Mouse (Mus musculus): ENCODE data around the gene Pimreg.

Gene Pimreg

DNA sequence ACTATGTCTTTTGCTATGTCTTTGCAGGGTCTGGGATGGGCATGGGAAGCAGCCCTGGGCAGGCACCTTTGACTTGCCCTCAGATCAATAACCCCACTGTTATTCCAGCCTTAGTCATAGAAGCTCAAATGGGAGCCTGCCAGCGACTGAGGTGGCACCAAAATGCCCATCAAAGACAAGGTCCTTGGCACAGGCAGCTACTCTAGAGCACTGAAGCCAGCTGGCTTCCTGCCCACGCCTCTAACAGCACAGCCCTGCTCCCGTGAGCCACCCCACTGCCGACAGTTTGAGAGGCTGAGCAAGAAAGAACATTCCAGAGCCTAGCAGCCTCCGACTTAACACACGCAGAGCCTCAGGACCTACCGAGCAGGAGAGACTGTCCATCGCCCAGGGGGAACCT, 23.3 kb downstream of the Pimreg start:
- peak; percentile 53 for DNase-seq (ENCODE audit: inconsistent ontology term)

DNA sequence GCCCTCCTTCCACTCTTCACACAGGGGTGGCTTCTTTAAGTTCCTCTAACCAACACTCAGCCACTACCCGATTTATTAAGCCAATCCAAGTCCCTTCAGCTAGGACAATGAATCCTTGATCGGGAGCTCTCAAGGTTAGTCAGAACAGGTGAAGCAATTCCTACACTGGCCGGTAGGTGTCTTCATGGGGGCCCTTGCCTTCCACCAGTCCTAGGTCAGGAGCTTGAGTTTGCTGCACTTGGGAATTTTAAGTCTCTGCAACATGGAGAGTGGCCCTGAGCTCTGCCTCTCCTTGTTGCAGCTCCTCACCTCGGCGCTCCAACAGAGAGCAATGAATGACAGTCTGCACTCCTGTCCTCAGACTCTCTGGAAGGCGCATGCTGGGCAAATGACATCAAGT, 24.5 kb downstream of the Pimreg start:
- DNase-seq (ENCODE audit: inconsistent ontology term), result no peak

DNA sequence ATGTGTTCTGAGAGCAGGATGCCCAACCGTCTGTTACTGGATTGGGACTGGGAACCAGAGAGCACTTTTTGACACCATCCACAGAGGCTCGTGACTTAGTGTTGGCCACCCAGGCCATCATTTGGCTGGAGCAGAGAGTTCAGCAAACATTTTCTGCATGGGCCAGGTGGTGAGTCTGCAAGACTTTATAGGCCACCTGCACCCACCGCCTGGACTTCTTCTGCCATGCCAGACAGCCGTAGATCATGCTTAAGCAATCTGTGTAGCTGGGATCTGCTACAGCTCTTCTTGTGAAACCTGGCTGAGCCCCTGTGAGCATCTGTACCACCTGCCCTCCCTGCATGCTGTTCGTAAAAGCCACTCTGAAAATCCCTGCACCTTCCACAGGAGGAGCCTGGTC, 25.5 kb downstream of the Pimreg start:
- DNase-seq (ENCODE audit: inconsistent ontology term), result no peak

DNA sequence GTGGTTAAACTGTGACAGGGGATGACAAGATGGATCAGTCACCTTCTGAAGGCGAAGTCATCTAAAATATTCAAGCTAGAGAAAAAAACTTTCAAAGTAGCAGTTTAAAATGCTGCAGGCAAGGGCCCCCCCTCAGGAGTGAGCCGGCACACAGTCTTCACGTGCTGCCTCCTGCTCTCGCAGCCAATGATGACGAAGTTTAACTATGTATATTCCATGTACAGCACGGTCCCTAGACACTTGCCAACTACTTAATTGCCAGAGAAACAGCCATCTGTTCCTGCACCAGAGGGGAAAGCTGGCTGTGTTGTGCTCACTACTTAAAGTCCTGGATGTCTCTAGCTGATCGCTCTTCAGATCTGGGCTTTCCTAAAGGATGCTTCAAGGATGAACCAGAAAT, 26.2 kb downstream of the Pimreg start:
- DNase-seq (ENCODE audit: inconsistent ontology term), result no peak

DNA sequence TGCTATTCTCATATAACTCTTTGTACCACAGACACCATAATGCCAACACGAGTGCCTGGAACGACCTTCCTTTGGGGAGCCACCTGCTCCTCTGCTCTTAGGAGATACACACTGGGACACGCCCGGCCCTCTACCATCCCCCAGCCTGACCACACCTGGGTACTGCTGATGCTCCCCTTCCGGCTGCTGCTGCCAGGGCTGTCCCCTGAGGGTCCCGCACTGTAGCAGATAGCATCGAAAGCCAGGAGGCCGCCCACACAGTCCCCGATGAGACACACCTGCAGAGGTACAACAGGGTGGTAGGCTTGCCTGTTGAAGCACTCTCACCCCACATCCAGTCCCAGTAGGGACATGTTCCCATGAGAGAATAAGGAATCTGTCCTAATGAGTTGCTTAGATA, 28.9 kb downstream of the Pimreg start:
- no peak for DNase-seq (ENCODE audit: inconsistent ontology term)

DNA sequence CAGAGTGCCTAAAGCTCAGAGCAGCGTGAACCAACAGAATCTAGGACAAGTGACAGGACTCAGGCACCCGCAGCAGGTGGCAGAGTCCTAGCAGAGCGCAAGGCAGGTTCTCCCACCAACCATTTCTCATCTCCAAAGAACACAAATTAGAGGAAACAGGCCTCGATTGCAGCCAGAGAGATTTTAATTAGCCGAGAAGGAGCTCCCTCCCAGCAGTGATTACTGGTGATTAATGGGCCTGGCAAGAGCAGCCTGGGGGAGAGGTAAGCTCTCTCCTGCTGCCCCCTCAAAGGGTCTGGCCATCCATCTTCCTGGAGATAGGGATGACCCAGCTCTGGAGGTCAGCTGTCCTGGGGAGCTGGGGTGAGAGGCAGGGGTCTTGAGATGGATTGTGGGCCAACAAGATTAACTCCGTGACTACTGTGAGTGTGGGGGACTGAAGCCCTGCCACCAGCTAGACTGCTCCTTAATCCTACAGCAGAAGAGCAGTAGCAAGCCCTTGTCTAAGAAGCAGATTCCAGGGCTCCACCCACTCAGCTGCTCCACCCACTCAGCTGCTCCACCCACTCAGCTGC, 30.6 kb downstream of the Pimreg start:
- no peak for DNase-seq (ENCODE audit: inconsistent ontology term)

DNA sequence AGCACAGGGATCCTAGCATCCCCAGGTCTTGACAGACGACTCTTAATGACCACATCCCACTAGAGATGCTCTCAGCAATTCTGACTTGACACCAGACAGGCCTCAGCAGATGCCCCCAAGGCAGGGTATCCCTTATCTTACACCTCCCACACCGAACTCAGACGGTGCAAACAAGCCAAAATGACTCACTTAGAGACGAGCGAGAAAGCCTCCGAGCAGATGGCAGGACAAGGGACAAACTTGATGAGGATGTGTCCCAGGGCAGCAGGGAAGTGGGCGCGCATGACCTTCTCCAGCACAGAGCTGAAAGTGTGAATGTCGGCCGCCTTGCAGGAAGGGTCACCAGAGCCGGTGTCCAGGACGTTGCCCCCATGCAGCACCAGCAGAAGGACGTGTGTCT, 32.4 kb downstream of the Pimreg start:
- no peak for DNase-seq (ENCODE audit: inconsistent ontology term)

DNA sequence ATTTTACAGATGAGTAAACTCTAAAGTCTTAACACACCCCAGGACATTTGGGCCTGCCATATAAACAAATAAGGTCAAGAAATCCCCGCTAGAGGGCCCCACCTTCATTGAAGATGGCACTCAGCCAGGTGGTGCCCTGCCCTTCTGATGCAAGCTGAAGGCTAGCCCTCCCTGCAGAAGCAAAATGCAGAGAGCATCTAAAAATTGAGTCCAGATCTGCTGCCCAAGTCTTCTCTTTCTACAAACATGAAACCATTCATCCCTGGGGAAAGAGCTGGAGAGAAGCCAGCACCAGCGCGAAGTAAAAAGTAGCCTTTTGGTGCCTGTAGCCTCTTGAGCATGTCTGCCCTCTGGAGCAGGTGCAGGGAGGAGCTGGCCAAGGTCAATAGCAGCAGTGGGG, 36.2 kb downstream of the Pimreg start:
- no peak for DNase-seq (ENCODE audit: inconsistent ontology term)

DNA sequence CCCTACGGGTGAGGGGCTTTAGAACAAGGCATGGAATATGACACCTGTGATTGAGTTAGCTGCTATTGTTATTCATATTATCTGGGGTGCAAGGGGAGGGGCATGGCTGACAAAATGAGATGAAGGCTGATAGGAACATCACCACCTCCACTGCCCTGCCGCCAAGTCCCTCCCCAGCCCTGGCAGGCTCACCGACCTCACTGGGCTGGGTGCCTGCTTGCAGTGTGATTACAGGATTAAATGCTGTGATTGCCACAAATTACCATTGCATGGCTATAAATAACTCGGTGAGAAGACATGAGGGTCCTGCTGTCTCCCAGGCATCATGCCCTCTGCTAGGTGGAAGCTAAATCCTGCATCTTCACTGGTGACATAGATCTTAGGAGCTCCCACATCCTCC, 36.8 kb downstream of the Pimreg start:
- DNase-seq (ENCODE audit: inconsistent ontology term), result no peak

DNA sequence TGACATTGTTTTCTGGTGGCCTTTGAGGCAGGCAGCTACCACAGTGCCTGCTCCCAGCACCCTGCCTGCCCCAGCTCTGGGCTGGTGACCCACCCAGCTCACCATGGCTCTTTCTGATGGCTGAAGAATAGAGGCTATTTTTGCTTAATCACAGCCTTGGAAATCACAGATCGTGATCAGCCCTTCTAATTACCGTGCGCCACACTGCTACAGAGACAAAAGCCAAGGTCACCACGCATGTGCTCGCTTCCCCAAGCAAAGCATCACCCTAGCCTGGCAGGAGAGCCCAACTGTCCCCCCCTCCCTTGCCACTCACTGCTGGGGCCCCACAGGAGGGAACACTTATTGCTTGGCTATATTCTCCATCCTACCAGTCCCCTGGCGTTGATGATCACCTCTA, 38.6 kb downstream of the Pimreg start:
- no peak for DNase-seq (ENCODE audit: inconsistent ontology term)

DNA sequence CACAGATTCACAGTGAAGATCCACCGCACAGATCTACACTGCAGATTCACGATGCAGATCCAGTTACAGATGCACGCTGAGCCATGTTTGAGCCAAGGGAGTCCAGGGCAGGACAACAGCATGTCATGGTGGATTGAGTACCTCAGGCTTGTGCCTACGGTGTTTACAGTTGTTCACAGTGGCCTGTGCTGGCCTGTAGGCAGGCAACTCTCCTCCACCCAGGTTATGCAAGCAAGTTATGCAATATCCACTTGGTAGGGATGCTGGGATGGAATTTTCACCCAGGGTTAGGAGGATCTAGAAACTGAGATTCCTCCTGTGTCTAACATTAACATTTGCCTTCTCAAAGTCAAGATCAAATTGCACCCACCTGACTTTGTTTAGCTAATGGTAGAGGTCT, 40.8 kb downstream of the Pimreg start:
- DNase-seq (ENCODE audit: inconsistent ontology term), result no peak

DNA sequence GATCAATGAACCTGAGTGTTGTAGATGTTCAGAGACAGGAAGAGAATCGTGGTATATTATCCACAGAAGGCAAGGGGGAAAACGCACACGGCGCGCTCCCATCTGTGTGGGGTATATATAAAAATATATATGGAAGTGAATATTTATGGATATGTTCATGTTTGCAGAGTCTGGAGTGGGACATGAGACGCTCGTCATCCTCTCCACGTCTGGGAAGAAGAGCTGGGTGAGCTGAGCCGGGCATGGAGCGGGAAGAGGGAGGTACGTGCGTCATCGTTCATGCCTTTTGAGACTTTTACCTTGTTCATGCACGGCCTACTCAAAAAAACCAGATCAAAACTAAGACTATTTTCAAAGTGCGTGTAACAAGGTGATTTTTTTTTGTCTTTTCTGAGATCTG, 42.5 kb downstream of the Pimreg start:
- no peak for DNase-seq (ENCODE audit: inconsistent ontology term)

DNA sequence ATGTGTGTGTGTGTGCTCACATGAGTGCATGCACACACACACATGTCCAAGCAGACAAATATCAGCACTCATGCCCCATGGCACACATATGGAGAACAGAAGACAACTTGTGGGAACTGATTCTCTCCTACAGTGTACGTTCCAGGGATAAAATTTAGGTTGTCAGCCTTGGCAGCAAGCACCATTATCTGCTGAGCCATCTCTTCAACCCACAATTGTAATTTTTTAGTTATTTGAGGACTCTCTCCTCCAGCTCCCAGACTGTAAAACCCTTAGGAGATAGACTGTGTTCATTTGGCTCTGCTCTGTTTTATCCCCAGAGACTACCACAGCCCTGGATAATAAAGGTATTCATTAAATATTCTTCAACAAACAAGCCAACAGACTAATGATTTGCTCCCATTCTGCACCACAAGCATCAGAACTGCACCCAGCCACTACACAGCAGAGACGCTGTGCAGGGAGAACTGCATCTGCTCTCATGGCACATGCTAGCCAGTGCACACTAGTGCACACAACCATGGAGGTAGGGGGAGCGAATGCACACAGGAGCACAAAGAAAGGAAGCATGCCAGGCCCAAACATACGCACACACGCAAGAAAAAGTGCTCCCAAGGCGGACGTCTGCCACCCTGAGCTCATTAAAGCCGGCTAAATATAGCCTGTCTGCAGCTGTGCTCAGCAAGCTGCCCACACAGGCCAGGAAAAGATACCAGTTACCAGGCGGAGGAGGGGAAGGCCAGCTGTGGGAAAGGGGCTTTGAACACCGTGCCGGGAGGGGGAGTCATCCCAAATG, 44.6 kb downstream of the Pimreg start:
- DNase-seq (ENCODE audit: inconsistent ontology term), result no peak

DNA sequence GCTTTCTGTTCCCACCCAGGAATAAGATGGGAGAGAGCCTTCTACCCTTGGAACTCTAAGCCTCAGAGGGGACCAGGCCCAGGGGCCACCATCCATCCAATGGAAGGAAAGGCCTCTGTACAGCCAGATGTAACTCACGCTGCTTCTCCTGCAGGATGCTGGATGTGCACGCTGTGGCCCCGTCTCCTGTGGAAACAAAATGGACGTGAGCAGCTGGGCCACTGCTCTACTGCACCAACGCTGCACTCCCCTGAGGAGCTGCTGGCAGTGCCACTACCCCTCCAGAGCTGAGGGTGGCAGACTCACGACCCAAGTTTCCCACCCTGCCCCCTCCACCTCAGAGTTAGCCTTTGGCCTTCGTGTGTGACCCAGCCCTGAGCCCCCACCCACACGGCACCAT, 50.6 kb downstream of the Pimreg start:
- DNase-seq (ENCODE audit: inconsistent ontology term), result no peak

DNA sequence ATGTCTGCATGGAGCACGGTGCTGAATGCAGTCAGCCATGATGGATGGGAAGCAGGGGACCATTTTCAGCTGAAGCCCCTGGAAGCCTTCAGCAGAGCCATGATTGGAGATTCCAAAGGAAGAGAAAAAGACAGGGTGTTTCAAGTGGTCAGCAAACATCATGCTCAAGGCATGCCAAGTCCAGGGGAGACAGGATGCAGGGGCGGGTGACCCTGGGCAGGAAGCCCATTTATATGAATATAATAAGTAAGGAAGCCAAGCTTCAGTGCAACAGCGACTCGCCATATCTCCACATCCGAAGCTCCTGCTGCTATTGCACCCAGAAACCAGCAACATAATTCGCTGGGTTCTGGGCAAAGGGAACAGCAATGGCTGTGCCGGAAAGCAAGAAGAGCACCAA, 52.6 kb downstream of the Pimreg start:
- DNase-seq (ENCODE audit: inconsistent ontology term), result peak; percentile 46

DNA sequence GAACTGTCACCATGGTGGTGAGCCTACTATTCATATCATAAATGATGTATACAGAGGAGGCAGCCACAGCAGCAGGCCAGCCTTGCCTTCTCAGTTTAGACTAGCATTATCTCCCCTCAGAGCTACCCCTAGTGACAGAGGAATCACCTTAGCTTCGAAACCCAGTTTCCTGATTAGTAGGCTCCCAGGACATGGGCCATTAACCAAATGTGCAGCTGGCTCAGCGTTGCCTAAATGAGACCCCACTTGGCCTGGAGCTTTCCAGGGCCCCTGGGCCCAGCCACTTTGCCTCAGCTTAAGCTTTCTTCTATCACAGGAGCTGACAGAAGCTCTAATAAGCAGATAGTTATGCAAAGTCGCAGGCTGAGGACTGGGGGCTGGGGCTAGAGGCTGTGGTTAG, 54.2 kb downstream of the Pimreg start:
- no peak for DNase-seq (ENCODE audit: inconsistent ontology term)

Data from Muller cell, postnatal 12 days (primary cell).